Mouse (Mus musculus) left cerebral cortex, adult 11 months (tissue): ENCODE measurements at regions not wholly inside any gene's neighbourhood (a gene's known extent, or its start where the extent isn't known, plus 50 kb on each side); places are given as distances from the start of the nearest gene placed in this dataset.

Source experiments
- DNase-seq: peaks from one replicate; pipeline ENCODE4 v3.0.0; 2022; ENCODE audit warnings: low spot score

DNA sequence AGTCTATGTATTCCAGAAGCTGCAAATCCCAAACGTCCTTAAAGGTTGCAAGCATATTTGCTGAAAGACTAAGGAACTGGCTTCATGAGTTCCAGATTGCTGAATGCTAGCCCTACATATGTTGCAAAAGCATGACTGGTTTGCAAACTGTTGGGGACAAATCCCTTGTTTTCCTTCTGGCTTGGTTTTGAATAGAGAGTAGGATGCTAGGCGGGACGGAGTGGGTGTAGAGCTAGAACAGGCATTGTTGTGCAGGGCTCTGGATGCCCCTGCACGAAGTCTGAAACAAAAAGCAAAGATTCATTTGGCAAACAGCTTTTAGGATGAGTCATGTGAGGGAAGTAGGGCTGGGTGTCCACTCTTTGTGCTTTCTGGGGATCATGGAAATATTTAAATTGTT lies 500.9 kb upstream of the Cnksr2 start:
- DNase-seq: no peak

GRCm38 (mm10) chrX:158577856-158578255 lies 534.8 kb upstream of the Cnksr2 start:
- DNase-seq: no peak

DNA sequence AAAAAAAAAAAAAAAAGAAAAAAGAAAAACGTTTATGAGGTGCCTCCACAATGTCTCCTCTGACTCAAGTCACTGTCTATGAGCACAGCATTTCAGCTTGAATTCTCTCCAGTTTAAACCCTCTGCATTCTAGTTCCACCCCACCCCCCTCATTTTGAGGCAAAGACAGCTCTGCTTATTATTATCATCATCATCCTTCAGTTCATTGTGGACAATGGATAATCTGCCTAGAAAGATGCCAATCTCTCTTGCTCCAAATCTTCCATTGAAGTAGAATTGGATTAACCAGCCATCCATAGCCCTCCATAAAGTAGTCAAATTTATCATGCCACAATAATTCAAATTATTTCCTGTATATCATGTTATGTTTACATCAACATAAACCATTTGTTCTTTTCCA lies 570.0 kb upstream of the Cnksr2 start:
- no peak for DNase-seq

- no peak for DNase-seq
Observed at GRCm38 (mm10) chrX:158613607-158614006, 570.5 kb upstream of the Cnksr2 start.

- peak; percentile 10 for DNase-seq
Observed at GRCm38 (mm10) chrX:158614029-158614428, 570.9 kb upstream of the Cnksr2 start.

- no peak for DNase-seq
Observed at GRCm38 (mm10) chrX:158614452-158614851, 571.4 kb upstream of the Cnksr2 start.

- DNase-seq: no peak
Observed at GRCm38 (mm10) chrX:158615096-158615495, 572.0 kb upstream of the Cnksr2 start.

GRCm38 (mm10) chrX:158627390-158627789 lies 582.7 kb upstream of the Rps6ka3 start:
- DNase-seq: no peak

DNA sequence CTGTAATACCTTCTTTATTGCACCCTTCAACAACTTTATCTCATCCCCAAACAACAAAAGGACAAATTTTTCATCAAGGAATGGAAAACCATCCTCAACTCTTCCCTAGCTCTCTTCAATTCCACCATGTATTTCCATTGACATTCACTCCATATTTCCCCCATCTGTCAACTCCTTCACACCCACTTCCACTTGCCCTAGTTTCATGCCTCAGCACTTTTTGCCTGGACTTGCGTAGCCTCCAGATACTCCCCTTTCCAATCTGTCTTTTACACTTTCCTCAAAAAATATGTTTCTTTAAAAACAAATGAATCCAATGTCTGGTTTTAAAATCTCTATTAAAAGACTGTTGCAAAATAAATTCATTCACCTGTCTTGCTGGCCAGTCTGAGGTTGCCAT lies 577.7 kb upstream of the Rps6ka3 start:
- DNase-seq: no peak

DNA sequence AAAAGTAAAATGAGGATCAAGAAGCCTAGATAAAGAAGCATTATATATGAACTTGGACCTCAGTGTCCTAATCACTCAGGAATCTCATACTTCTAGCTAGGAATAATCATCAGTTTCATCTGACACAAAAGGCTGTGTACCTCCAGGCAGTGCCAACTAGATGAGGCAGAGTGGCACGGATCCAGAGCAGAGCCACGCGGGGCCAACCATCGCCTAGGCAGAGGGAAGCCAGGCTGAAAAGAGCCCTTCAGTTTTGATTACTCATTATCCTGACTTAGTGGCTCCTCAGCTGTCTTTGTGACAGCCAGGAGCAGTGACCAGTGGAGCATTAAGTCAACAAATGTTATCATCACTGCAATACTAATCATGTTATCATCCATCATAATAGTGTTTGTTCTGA lies 557.9 kb upstream of the Rps6ka3 start:
- DNase-seq: no peak

DNA sequence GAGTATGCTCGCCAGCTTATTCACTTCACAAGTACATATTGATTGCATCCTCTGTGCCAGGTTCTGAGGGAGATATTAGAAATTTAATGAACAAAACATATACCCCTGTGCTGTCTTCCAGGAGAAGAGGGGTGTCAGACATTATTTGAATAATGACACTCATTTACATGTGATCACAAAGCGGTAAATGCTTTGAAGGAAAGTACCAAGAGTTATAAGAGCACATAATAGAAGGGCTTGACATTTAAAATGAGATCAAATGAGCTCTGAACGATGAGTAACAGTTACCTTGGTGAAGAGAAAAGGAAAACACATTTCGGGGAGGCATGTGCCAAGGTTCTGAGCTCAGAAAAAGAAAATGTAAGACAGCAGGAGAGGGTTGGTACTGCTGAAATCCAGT lies 553.9 kb upstream of the Rps6ka3 start:
- DNase-seq: no peak

DNA sequence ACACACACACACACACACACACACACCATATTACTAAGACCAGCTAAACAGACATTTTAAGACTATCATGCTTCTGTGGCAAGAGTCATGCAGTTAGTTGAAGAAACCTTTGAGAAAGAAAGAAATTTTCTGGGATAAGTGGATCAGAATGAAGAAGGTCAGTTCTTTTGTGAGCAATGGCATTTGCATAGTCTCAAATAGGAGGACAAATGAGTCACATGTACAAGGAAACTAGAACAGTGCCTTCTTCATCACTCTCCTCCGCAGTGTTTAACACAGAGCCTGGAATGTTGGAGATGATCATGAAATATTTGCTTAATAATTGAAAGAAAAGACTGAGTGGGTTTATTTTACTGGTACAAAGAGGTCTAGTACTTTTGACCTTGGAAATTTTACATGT lies 515.9 kb upstream of the Rps6ka3 start:
- DNase-seq: no peak

GRCm38 (mm10) chrX:158703411-158703810 lies 506.7 kb upstream of the Rps6ka3 start:
- no peak for DNase-seq

DNA sequence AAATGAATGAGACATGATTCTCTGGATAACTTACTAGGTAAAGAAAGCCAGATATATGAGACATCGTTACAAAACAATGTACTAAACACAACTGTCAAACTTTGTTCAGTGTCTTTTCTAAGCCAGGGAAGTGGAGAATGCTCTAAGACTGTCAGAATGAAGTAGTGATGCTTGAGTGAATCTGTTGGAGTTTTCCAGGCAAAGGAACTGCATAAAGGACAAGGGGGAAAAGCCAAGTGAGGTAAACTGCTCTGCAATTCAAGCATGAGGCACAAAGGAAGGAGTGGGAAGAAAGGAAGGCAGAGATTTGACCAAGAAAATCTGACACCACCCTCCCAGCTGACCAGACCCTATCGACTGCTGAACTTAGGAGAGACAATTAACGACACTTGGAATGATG lies 500.3 kb upstream of the Rps6ka3 start:
- DNase-seq: no peak

- peak; percentile 23 for DNase-seq
Observed at GRCm38 (mm10) chrX:158744738-158745137, 465.4 kb upstream of the Rps6ka3 start.

DNA sequence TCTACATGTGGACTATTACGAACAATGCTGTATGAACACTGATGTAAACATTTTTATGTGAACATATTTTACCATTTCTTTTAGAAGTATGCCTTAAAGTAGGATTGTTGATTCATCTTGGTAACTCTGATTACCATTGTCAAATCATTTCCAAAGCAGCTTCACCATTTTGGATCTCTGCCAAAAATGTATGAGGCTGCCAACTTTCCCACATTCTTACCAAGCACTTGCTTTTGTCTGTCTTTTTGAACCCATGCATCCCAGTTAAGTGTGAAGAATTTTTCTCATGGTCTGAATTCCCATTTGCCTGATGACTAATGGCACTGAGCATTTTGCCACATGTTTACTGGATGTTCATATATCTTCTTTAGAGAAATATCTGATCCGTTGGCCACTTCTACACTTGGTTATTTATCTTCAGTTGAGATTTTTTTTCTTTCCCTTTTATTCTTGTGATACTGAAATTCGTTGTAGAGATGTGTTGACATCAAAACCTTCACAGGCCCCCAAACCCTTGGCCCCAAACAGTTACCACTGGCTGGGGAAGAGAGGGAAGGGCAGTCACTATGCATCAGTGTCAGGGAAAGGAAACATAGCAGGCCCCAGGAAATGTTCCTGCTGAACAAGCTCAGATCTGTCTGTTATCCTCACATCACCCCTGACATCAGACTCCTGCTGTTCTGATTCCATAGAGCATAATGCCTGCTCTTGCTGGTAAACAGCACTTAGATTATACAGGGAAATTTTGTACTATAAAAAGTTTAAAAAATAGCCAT lies 464.2 kb upstream of the Rps6ka3 start:
- DNase-seq: no peak
